Mouse (Mus musculus) lung, postnatal 0 days (tissue): Measurements from ENCODE around the gene Rmi1.

Experiments used
- CTCF ChIP-seq: IDR thresholded peaks from 2 replicates; pipeline ENCODE4 v1.5.1; 2016; ENCODE audit warnings: antibody characterized with exemption, mild to moderate bottlenecking
- EP300 ChIP-seq: IDR thresholded peaks from 2 replicates; pipeline ENCODE4 v1.6.1; 2016; ENCODE audit warnings: antibody characterized with exemption, mild to moderate bottlenecking, control low read depth

- TF ChIP-seq CTCF = no peak
- TF ChIP-seq EP300 = no peak
Observed at GRCm38 (mm10) chr13:58411073-58411472, 9.0 kb downstream of the Rmi1 start.
